ENCODE assay signal across 9 mouse cellular contexts in the genomic region with DNA sequence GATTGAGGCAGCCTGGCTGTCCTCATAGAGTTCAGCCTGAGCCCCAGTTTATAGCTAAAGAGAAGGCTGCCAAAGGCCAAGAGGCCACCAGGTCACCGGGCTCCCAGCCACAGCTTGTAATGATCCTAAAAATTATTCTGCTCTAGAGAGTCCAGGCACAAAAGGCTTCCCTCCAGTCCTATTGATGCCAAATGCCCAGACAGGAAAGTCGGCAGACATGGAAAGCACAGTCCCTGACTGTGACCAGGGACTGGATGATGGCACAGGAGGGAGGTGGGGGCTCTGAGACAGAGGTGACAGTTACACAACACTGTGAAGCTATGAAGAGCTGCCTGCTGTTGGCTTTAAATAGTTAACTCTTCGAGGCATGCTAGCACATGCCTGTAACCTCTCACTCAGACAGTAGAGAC.
DNase-seq lines count a peak whose midpoint lies in the region; ATAC-seq lines count a peak whose summit lies in the region.
"Had no signal": no experiment of that assay in that cellular context is flagged by ENCODE, and none has a peak within 500 bp of the region (broad histone marks: within the 10 kb centered on the region; RNA-seq: fewer than 3 reads in every experiment).

No protein-coding gene starts in this region.

- peak overlapping the region; percentile 79 for H3K27ac ChIP-seq in hindbrain, embryonic 10.5 days
- no peak overlapping the region for H3K27ac ChIP-seq in hindbrain, embryonic 12.5 days

- H3K27me3 ChIP-seq in hindbrain, embryonic 10.5 days (ENCODE audit: insufficient read depth, poor library complexity, severe bottlenecking), result no peaks in the 10 kb centered on the region
- no peaks in the 10 kb centered on the region for H3K27me3 ChIP-seq in hindbrain, embryonic 12.5 days

- DNase-seq in hindbrain, embryonic 10.5 days (ENCODE audit: low spot score), result peak; percentile 38
- DNase-seq in adrenal gland, adult 8-10 months, result peak; percentile 34
- peak; percentile 73 for DNase-seq in gastrocnemius, postnatal 14 days
- DNase-seq in kidney, postnatal 4 days, result peak; percentile 80 to 83
- peak; percentile 33 for DNase-seq in right cerebral cortex, postnatal 4 days
- DNase-seq in left cerebral cortex, postnatal 36 days (ENCODE audit: low spot score in 2 of 2), result no peak

- H3K4me3 ChIP-seq in hindbrain, embryonic 10.5 days, result no peak overlapping the region
- H3K4me3 ChIP-seq in hindbrain, embryonic 12.5 days, result no peak overlapping the region

- H3K9me3 ChIP-seq in hindbrain, embryonic 10.5 days, result no peaks in the 10 kb centered on the region
- H3K9me3 ChIP-seq in hindbrain, embryonic 12.5 days (replicated peaks), result no peaks in the 10 kb centered on the region
- H3K9me3 ChIP-seq: G1E had no signal

- H3K4me1 ChIP-seq in hindbrain, embryonic 10.5 days (replicated peaks), result peaks cover 87% of the 10 kb centered on the region
- H3K4me1 ChIP-seq in hindbrain, embryonic 12.5 days, result peaks cover 16% of the 10 kb centered on the region

- intact Hi-C loops in gastrocnemius, postnatal 14 days (cut with DNase I; ENCODE audit: low total_unique reads), result no loop called here
- intact Hi-C loops in left cerebral cortex, postnatal 36 days (cut with DNase I), result no loop called here

- H3K36me3 ChIP-seq in hindbrain, embryonic 10.5 days, result peaks cover 47% of the 10 kb centered on the region
- H3K36me3 ChIP-seq in hindbrain, embryonic 12.5 days, result no peaks in the 10 kb centered on the region
- H3K36me3 ChIP-seq: G1E had no signal

- H3K9ac ChIP-seq in hindbrain, embryonic 12.5 days, result no peak overlapping the region

- ATAC-seq in hindbrain, embryonic 12.5 days (ENCODE audit: low FRiP score), result no peak
- no peak for ATAC-seq in megakaryocyte progenitor cell, adult 5-6 weeks (replicated peaks; ENCODE audit: poor library complexity)

- WGBS in hindbrain, embryonic 10.5 days, result 35% methylated on average over 3 of the region's 3 CpGs
- WGBS in hindbrain, embryonic 12.5 days, result 26% methylated on average over 3 of the region's 3 CpGs

- no peak overlapping the region for H3K4me2 ChIP-seq in hindbrain, embryonic 12.5 days (replicated peaks)

Comparison
In these comparisons a context has a peak if more than half of its experiments do, and no peak if none do; other contexts are left out.
1. DNase-seq: peak in hindbrain, embryonic 10.5 days (single experiment), adrenal gland, adult 8-10 months (single experiment), gastrocnemius, postnatal 14 days (single experiment), kidney, postnatal 4 days (2 of 2) and right cerebral cortex, postnatal 4 days (single experiment); none in left cerebral cortex, postnatal 36 days (0 of 2).